Mouse (Mus musculus): Measurements from ENCODE around the gene Olfr154.
"Not testable (repeated sequence)": the region's sequence is repeated elsewhere in the genome, so short reads cannot be mapped to it uniquely, and the experiment has no call there.

Gene Olfr154

GRCm38 (mm10) chr2:85664355-85664754 lies at the start of gene Olfr154:
Gene Olfr154, minus strand, starts transcription at chr2:85664455.
- DNase-seq, result not testable (repeated sequence)

GRCm38 (mm10) chr2:85711159-85711558 lies 46.9 kb upstream of the Olfr154 start:
- DNase-seq, result no peak

GRCm38 (mm10) chr2:85710680-85711079 lies 46.4 kb upstream of the Olfr154 start:
- DNase-seq, result not testable (repeated sequence)

GRCm38 (mm10) chr2:85689131-85689530 lies 24.9 kb upstream of the Olfr154 start, which contains the start of gene Olfr1008:
Gene Olfr1008, plus strand, starts transcription at chr2:85689431.
- no peak for DNase-seq

- no peak for DNase-seq
These were observed 14.4 kb upstream of the Olfr154 start, which contains the start of gene Olfr1006 for GRCm38 (mm10) chr2:85678667-85679066. Gene Olfr1006, minus strand, starts transcription at chr2:85678767.

- DNase-seq, result no peak
These were observed 13.7 kb downstream of the Olfr154 start, which contains the start of gene Olfr1002 for GRCm38 (mm10) chr2:85650604-85651003. Gene Olfr1002, minus strand, starts transcription at chr2:85650704.

All from thymus, postnatal 25 days (tissue).